Mouse (Mus musculus) hindbrain, embryonic 15.5 days (tissue): ENCODE results near the gene Abi1. TPM values are rescaled to one million over a fixed set of nuclear protein-coding genes. Genes with fewer than 3 reads are reported as not detected.

Experiments
- ATAC-seq: fragments of 200-750 bp; cut with Nextera tagmentation; 2 replicates; pipeline ENCODE4 v1.8.0; 2017; ENCODE audit warnings: low read depth, moderate number of reproducible peaks, moderate TSS enrichment; ENCODE audit not compliant: low FRiP score
- H3K27ac ChIP-seq: fragments of 300-500 bp; sonication (generic); replicated peaks from 2 replicates; pipeline ENCODE4 v1.5.1; 2015; ENCODE audit warnings: mild to moderate bottlenecking, inconsistent platforms
- H3K27me3 ChIP-seq: fragments of 300-500 bp; sonication (generic); 2 replicates; pipeline ENCODE4 v1.6.1; 2015; ENCODE audit warnings: control low read depth, inconsistent platforms
- H3K36me3 ChIP-seq: fragments of 300-500 bp; sonication (generic); 2 replicates; pipeline ENCODE4 v1.6.1; 2015; ENCODE audit warnings: control low read depth, inconsistent platforms
- H3K4me1 ChIP-seq: fragments of 300-500 bp; sonication (generic); replicated peaks from 2 replicates; pipeline ENCODE4 v1.6.1; 2015; ENCODE audit warnings: control low read depth, inconsistent platforms
- H3K4me2 ChIP-seq: fragments of 300-500 bp; sonication (generic); 2 replicates; pipeline ENCODE4 v1.6.1; 2015; ENCODE audit warnings: moderate library complexity, mild to moderate bottlenecking, inconsistent platforms
- H3K4me3 ChIP-seq: fragments of 300-500 bp; sonication (generic); 2 replicates; pipeline ENCODE4 v1.5.1; 2015; ENCODE audit warnings: mild to moderate bottlenecking, inconsistent platforms
- H3K9ac ChIP-seq: fragments of 300-500 bp; sonication (generic); 2 replicates; pipeline ENCODE4 v1.6.1; 2015; ENCODE audit warnings: inconsistent platforms
- H3K9me3 ChIP-seq: fragments of 300-500 bp; sonication (generic); 2 replicates; pipeline ENCODE4 v1.6.1; 2016; ENCODE audit warnings: control low read depth, inconsistent platforms
- WGBS: fragments of 180-500 bp; shearing (Covaris S2); methylation state at CpG from one replicate; pipeline ENCODE4 v1.1.7; 2015; 5-methylcytosine and 5-hydroxymethylcytosine counted together
- polyA plus RNA-seq: library from polyadenylated mRNA; unstranded; fragments of >200 nt; fragmentation: Nextera tagmentation; extraction: Ambion mirVana; gene quantifications from 2 replicates; pipeline ENCODE4 v1.2.1, GENCODE M21; 2015

Gene Abi1
- polyA plus RNA-seq, 1 experiment from 2014 or later: 60.9 TPM

DNA sequence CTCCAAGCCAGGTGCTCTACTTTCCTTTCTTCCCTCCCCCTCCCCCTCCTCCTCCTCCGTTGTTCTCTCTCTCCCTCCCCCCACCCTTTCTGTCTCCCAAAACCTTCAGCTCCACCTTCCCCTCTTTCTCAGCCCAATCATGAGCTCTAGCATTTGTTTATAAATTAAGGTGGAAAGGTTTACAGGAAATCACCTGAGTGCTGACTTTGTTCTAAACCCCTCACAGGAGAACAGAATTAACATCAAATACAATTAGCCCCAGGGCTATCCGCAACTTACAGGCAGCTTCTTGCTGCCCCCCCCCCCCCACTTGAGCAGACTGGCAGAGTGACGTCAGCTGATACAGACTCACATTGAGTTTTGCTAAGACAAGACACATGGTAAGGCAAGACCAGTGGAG is 37.4 kb downstream of the Abi1 start:
- Histone ChIP-seq H3K4me3 (no peak overlapping the region), H3K9ac (no peak overlapping the region), H3K27me3 (no peaks in the 10 kb centered on the region), H3K9me3 (no peaks in the 10 kb centered on the region), H3K4me1 (no peaks in the 10 kb centered on the region), H3K4me2 (no peak overlapping the region), H3K27ac (no peak overlapping the region), H3K36me3 (no peaks in the 10 kb centered on the region)
- WGBS: 69% methylated on average over 3 of the region's 3 CpGs
- ATAC-seq: no peak

DNA sequence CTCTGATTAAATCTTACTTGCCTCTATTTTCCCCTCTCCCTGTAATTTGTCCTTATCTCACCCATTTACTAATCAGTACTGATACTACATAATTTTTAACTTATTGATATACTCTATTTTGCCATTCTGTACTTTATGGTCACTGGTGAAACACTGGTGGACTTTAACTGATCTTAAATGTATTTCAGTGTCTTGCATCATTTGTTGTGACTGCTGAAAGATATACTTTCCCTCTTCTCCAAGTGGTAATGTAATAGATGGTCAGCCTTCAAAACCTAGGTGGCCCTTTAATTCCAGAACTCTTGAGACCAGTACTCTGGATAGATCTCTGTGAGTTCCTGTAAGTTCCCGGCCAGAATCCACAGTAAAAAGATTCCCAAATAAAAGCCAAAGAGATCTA is 40.4 kb downstream of the Abi1 start:
- no peak overlapping the region for H3K4me2 ChIP-seq
- no peak for ATAC-seq
- WGBS: 85% methylated on average over 1 of the region's 1 CpGs

GRCm38 (mm10) chr2:22998804-22999203 is 41.2 kb downstream of the Abi1 start:
- no peaks in the 10 kb centered on the region for H3K9me3 ChIP-seq
- H3K27ac ChIP-seq: no peak overlapping the region
- no peak overlapping the region for H3K9ac ChIP-seq
- H3K27me3 ChIP-seq: no peaks in the 10 kb centered on the region
- ATAC-seq: no peak
- H3K4me1 ChIP-seq: no peaks in the 10 kb centered on the region
- H3K36me3 ChIP-seq: no peaks in the 10 kb centered on the region
- H3K4me3 ChIP-seq: no peak overlapping the region
- no peak overlapping the region for H3K4me2 ChIP-seq
- WGBS: 87% methylated on average over 2 of the region's 2 CpGs

More for the DNA sequence above, 40.4 kb downstream of the Abi1 start:
- Histone ChIP-seq H3K27ac (no peak overlapping the region), H3K4me1 (no peaks in the 10 kb centered on the region), H3K4me3 (no peak overlapping the region), H3K36me3 (no peaks in the 10 kb centered on the region), H3K9me3 (no peaks in the 10 kb centered on the region), H3K27me3 (no peaks in the 10 kb centered on the region), H3K9ac (no peak overlapping the region)

DNA sequence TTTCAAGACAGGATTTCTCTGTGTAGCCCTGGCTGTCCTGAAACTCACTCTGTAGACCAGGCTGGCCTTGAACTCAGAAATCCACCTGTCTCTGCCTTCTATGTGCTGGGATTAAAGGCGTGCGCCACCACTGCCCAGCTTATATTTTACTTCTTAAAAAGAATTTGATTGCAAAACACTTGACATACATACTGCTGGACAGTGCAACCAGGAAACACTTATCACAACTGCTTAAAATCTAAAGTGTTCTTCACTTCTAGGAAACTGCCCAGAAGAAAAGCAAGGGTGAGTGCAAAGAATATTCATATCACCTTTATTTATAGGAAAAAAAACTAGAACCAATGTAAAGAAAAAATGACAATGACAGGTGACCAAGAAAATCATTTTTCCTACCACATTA is 42.0 kb downstream of the Abi1 start:
- no peaks in the 10 kb centered on the region for H3K9me3 ChIP-seq
- WGBS: 97% methylated on average over 2 of the region's 2 CpGs
- H3K27ac ChIP-seq: no peak overlapping the region
- H3K9ac ChIP-seq: no peak overlapping the region
- no peaks in the 10 kb centered on the region for H3K36me3 ChIP-seq
- no peak overlapping the region for H3K4me3 ChIP-seq
- no peaks in the 10 kb centered on the region for H3K4me1 ChIP-seq
- H3K27me3 ChIP-seq: no peaks in the 10 kb centered on the region
- no peak overlapping the region for H3K4me2 ChIP-seq
- no peak for ATAC-seq

DNA sequence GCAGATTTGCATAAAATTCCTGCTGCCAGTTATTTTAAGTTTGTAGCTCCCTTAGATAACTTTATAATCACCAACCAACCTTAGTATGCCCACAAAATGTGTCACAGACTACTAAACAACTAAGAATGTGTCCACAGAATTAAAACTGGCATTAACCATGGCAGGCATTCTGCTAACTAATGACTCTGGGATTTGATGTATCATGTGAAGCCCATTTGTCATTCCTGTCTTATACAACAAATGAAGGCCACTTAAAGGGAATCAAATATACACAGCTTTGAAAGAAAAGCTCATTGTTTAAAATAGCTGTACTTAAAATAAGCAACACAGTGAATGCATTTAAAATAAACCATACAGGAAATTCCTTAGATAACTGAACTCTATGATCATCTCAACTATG is 44.0 kb downstream of the Abi1 start:
- no peaks in the 10 kb centered on the region for H3K9me3 ChIP-seq
- H3K4me1 ChIP-seq: no peaks in the 10 kb centered on the region
- H3K4me3 ChIP-seq: no peak overlapping the region
- no peak overlapping the region for H3K4me2 ChIP-seq
- no peak overlapping the region for H3K9ac ChIP-seq
- H3K27ac ChIP-seq: no peak overlapping the region
- no peaks in the 10 kb centered on the region for H3K27me3 ChIP-seq
- peaks cover 4% of the 10 kb centered on the region; the same call in 1 of the 2 replicates for H3K36me3 ChIP-seq
- no peak for ATAC-seq

DNA sequence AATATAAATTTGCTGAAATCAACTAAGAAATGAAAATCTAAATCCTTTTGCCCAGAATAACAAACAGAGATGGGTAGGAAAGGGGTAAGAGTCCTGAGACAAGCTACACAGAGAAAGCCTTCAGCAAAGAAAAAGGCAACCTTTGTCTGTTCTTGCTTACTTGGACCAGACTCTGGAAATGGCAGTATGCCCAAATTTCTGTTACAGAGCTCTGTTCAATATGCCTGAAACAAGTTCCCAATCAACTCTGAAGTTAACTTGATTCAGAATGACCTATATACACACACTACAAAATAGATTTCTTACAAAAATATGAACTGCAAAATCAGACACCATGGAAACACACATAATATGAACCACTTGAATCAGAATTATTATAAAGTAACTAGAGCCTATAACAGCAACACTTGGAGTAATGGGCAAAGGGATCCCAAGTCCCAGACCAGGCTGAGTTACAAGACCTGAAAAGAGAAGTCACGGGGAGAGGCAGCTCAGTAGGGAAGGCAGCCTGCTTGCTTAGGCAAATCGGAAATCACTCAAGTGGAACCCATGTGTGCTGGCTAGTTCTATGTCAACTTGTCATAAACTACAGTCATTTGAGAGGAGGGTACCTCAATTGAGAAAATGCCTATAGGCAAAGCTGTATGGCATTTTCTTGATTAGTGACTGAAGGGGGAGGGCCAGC is 53.9 kb downstream of the Abi1 start:
- no peak overlapping the region for H3K9ac ChIP-seq
- WGBS: 32% methylated on average over 2 of the region's 2 CpGs
- H3K4me1 ChIP-seq: 0 out of 2 replicates have a peak, but pooled peaks cover 8% of the 10 kb centered on the region
- ATAC-seq: peak; percentile 70
- H3K9me3 ChIP-seq: no peaks in the 10 kb centered on the region
- H3K36me3 ChIP-seq: no peaks in the 10 kb centered on the region
- no peak overlapping the region for H3K4me3 ChIP-seq
- H3K27ac ChIP-seq: peak overlapping the region; percentile 25
- no peaks in the 10 kb centered on the region for H3K27me3 ChIP-seq
- no peak overlapping the region for H3K4me2 ChIP-seq

DNA sequence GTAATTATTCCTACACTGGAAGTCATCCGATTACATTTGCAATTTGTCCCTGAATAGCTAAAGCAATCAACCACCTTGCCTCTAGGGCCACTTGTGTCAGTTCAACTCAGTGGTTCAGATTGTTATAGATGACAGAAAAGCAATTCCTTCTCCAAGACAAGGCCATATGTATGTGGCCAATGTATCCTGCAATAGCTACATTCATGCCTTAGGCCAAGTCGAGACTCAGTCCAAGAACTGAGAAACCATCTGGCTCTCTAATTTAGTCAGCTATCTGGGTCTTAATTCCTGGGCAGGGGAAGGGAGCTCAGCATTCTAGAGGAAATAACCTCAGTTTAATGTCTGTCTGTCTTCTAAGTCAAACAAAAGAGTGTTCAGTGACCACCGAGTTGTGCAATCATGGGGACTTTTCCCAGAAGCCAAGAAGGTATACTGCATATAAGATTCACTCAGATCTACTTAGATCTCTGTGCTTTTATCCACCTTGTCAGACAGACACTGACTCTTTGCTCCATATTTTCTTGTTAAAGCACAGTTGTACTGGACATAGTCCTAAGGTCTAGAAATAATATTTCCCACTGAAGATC is 62.6 kb downstream of the Abi1 start:
- H3K4me3 ChIP-seq: no peak overlapping the region
- H3K27me3 ChIP-seq: no peaks in the 10 kb centered on the region
- no peak overlapping the region for H3K27ac ChIP-seq
- ATAC-seq: peak; percentile 67
- H3K4me1 ChIP-seq: no peaks in the 10 kb centered on the region
- no peak overlapping the region for H3K4me2 ChIP-seq
- H3K36me3 ChIP-seq: no peaks in the 10 kb centered on the region
- no peaks in the 10 kb centered on the region for H3K9me3 ChIP-seq
- no peak overlapping the region for H3K9ac ChIP-seq
- 60% methylated on average over 3 of the region's 3 CpGs for WGBS

DNA sequence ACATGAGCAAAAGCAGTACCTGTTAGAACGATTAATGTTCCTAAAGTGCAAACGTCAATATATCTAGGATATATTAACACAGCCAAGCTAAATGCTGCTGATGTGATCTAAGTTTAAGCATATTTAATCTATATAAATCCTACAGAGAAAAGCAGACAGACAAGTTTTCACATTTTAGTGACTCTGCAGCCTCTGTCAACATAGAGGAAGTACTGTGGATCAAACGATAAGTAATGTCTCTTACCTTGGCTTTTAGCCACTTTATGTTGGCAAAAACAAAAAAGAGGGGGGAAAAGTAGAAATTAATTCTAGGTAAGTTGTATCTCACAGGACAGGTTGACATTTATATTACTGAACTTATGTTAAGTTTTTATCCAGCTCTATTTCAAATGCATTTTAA is 77.1 kb downstream of the Abi1 start:
- Histone ChIP-seq H3K9ac (no peak overlapping the region), H3K4me2 (no peak overlapping the region), H3K27ac (no peak overlapping the region), H3K36me3 (no peaks in the 10 kb centered on the region; the same call in 1 of the 2 replicates), H3K4me1 (no peaks in the 10 kb centered on the region), H3K4me3 (no peak overlapping the region), H3K27me3 (no peaks in the 10 kb centered on the region), H3K9me3 (no peaks in the 10 kb centered on the region)
- no peak for ATAC-seq
- 96% methylated on average over 3 of the region's 3 CpGs for WGBS

DNA sequence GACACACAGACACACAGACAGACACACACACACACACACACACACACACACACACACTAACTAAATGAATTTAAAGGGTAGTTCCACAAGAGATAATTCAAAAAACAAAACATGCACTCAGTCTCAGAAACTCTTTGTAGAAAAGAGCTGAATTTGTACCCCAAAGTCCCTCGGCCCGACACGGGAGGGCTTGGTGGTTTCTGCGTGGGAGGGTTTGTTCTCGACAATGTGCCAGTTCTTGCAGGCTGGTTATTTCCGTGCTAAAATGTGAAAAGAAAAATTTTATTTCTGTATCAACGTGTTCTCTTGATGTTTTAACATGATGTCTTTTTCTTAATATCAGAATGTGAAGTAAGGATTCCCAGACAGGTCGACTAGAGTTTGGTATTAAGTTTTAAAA is 77.8 kb downstream of the Abi1 start:
- Histone ChIP-seq H3K9me3 (no peaks in the 10 kb centered on the region), H3K4me3 (no peak overlapping the region), H3K4me1 (no peaks in the 10 kb centered on the region), H3K9ac (no peak overlapping the region), H3K27me3 (no peaks in the 10 kb centered on the region), H3K36me3 (no peaks in the 10 kb centered on the region; the same call in 1 of the 2 replicates), H3K4me2 (no peak overlapping the region), H3K27ac (no peak overlapping the region)
- ATAC-seq: no peak
- 95% methylated on average over 8 of the region's 8 CpGs for WGBS

DNA sequence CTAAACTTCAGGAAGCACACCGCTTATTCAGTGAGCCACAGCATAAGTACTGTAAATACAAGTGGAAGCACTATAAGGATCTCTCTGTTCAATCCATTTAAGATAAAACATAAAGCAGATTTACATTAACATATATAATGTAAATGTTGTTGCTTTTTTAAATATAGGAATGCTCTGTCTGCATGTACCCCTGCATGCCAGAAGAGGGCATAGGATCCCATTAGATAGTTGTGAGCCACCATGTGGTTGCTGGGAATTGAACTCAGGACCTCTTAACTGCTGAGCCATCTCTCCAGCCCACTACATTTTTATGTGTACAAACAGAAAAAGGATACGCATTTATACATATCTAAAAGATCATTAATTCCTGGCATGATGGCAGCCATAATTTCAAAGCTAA is 78.4 kb downstream of the Abi1 start:
- no peaks in the 10 kb centered on the region for H3K9me3 ChIP-seq
- no peak overlapping the region for H3K9ac ChIP-seq
- H3K27me3 ChIP-seq: no peaks in the 10 kb centered on the region
- no peak overlapping the region for H3K27ac ChIP-seq
- H3K4me2 ChIP-seq: no peak overlapping the region
- no peaks in the 10 kb centered on the region for H3K4me1 ChIP-seq
- H3K4me3 ChIP-seq: no peak overlapping the region
- no peak for ATAC-seq
- WGBS: 93% methylated on average over 2 of the region's 2 CpGs
- H3K36me3 ChIP-seq: peaks cover 2% of the 10 kb centered on the region; the same call in 1 of the 2 replicates

GRCm38 (mm10) chr2:22957415-22957814 is 82.6 kb downstream of the Abi1 start:
- Histone ChIP-seq H3K4me2 (no peak overlapping the region), H3K4me3 (no peak overlapping the region), H3K27me3 (no peaks in the 10 kb centered on the region), H3K36me3 (peaks cover 2% of the 10 kb centered on the region; the same call in 1 of the 2 replicates), H3K4me1 (no peaks in the 10 kb centered on the region), H3K9ac (no peak overlapping the region), H3K9me3 (no peaks in the 10 kb centered on the region), H3K27ac (no peak overlapping the region)
- no peak for ATAC-seq
- 61% methylated on average over 1 of the region's 1 CpGs for WGBS

GRCm38 (mm10) chr2:22955914-22956313 is 84.1 kb downstream of the Abi1 start:
- H3K4me1 ChIP-seq: no peaks in the 10 kb centered on the region
- H3K27me3 ChIP-seq: no peaks in the 10 kb centered on the region
- H3K27ac ChIP-seq: no peak overlapping the region
- WGBS: 88% methylated on average over 5 of the region's 5 CpGs
- H3K9me3 ChIP-seq: no peaks in the 10 kb centered on the region
- peaks cover 2% of the 10 kb centered on the region; the same call in 1 of the 2 replicates for H3K36me3 ChIP-seq
- no peak for ATAC-seq
- no peak overlapping the region for H3K4me2 ChIP-seq
- no peak overlapping the region for H3K9ac ChIP-seq
- no peak overlapping the region for H3K4me3 ChIP-seq

DNA sequence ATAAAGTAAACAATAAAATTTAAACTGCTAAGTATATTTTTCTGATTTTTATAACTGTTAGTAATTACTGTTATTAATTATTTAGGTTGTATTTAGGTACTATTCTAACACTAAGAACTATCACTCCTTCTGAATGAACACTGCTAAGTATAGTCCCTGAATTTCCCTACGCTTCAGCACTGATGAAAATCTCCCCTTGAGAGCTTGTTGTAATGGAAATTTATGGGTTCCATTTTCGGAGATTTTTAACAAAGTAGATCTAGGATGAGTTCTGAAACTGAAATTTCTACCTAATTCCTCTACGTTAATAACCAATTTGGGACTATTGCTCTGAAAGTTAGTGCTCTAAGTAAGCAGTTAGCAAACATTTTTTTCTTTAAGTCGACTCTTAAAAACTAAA is 85.8 kb downstream of the Abi1 start:
- 88% methylated on average over 4 of the region's 4 CpGs for WGBS
- no peak overlapping the region for H3K27ac ChIP-seq
- H3K4me1 ChIP-seq: no peaks in the 10 kb centered on the region
- H3K9ac ChIP-seq: no peak overlapping the region
- no peak overlapping the region for H3K4me3 ChIP-seq
- H3K9me3 ChIP-seq: no peaks in the 10 kb centered on the region
- no peak overlapping the region for H3K4me2 ChIP-seq
- ATAC-seq: no peak
- H3K27me3 ChIP-seq: no peaks in the 10 kb centered on the region
- peaks cover 2% of the 10 kb centered on the region; the same call in 1 of the 2 replicates for H3K36me3 ChIP-seq
